Mouse (Mus musculus) ES-CJ7 (cell line): Measurements from ENCODE around the gene Sgtb.
A peak's percentile ranks its signal among the peaks of the same experiment; 100 is the strongest.

Source experiments
- DNase-seq: peaks from one replicate; pipeline ENCODE4 v3.0.0; 2011; ENCODE audit warnings: low read depth, low spot score

Gene Sgtb

DNA sequence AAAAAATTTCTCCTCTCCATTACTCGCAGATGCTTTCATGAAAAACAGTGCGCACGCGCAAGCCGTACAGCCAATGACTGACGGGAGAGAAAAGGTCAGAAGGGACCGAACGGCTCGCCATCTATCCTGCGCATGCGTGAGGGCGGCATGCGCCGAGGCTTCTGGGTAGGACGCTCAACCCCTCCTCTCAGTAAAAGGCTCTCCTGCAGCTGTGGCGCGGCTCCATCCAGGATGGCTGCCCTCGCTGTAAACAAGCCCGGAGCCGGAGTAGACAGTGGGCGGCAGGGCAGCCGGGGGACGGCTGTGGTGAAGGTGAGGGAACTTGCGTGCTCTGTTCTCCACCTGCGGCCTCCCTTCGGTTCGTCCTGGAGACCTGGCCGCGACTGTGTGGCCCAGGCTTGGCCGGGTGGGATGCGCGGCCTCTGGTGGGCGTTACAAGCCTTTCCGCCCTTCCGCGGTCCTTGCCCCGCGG is 69.1 kb downstream of the Sgtb start, which contains the start of gene Trim23:
TSS of gene Trim23 (plus strand) at position 148 of the 472 bp plus-strand sequence.
- peak; percentile 98 for DNase-seq

DNA sequence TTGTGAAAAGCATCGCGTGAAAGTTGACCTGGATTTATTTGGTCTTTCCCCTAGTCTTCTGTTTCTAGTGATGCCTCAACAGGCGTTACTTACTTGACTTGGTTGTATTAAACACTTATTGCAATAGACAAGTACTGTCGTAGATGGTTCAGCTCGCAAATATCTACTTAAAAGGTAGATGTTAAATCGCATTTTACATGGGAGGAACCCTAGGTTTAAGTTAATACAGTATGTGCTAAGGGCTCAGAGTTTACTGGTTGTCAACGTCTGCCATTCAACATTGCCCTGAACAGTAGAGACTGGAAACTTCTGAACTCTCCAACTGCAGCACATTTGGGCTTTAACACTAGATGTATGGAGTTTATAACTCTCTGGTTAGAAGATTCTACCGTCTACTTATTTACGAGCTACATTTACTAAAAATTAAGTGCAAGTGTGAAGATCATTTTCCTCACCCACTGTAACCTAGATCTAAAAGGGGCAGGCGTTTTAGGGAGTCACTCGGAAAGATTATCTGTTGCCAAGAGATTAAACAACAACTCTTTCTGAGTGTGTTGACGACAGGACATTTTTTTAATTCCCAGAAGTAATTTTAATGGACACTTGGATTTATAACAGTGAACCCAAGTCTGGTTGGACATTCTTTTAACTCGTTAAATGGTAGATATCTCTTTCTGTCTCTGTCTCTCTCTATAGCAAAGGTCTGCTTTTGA is 69.8 kb downstream of the Sgtb start:
- DNase-seq, result no peak

DNA sequence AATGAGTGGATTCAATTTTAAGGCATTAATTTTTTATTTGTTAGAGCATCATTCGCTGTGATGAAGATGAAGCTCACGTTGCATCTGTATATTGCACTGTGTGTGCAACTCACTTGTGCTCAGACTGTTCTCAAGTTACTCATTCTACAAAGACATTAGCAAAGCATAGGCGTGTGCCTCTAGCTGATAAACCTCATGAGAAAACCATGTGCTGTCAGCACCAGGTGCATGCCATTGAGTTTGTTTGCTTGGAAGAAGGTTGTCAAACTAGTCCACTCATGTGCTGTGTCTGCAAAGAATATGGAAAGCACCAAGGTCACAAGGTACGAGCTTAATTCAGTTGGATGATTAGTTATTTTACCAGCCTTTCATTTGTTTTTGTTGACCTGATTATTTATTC is 77.8 kb downstream of the Sgtb start:
- DNase-seq, result no peak
